Mouse (Mus musculus): ENCODE measurements around the gene Uba52.

Uba52 gene

GRCm38 (mm10) chr8:70504291-70504716, 6.3 kb downstream of the Uba52 start:
- DNase-seq (ENCODE audit: low read depth, low spot score): peak; percentile 16

GRCm38 (mm10) chr8:70503062-70503750, 7.4 kb downstream of the Uba52 start:
- peak; percentile 74 for DNase-seq (ENCODE audit: low read depth, low spot score)

- no peak for DNase-seq (ENCODE audit: low read depth, low spot score)
Observed at GRCm38 (mm10) chr8:70502540-70502939, 8.1 kb downstream of the Uba52 start.

GRCm38 (mm10) chr8:70501820-70502529, 8.6 kb downstream of the Uba52 start:
- DNase-seq (ENCODE audit: low read depth, low spot score): no peak

- peak; percentile 72 for DNase-seq (ENCODE audit: low read depth, low spot score)
Observed at GRCm38 (mm10) chr8:70500386-70501301, 10.0 kb downstream of the Uba52 start.

GRCm38 (mm10) chr8:70495771-70496062, 14.9 kb downstream of the Uba52 start:
- no peak for DNase-seq (ENCODE audit: low read depth, low spot score)

- DNase-seq (ENCODE audit: low read depth, low spot score): no peak
Observed at GRCm38 (mm10) chr8:70495001-70495770, 15.4 kb downstream of the Uba52 start.

- DNase-seq (ENCODE audit: low read depth, low spot score): no peak
Observed at GRCm38 (mm10) chr8:70494416-70494945, 16.1 kb downstream of the Uba52 start.

- DNase-seq (ENCODE audit: low read depth, low spot score): peak; percentile 20
Observed at GRCm38 (mm10) chr8:70493692-70494415, 16.7 kb downstream of the Uba52 start.

- DNase-seq (ENCODE audit: low read depth, low spot score): no peak
Observed at GRCm38 (mm10) chr8:70492664-70493640, 17.6 kb downstream of the Uba52 start, which contains the start of gene Crlf1. Gene Crlf1 (plus strand): TSS chr8:70493158.

GRCm38 (mm10) chr8:70490880-70491495, 19.6 kb downstream of the Uba52 start:
- DNase-seq (ENCODE audit: low read depth, low spot score): no peak

- no peak for DNase-seq (ENCODE audit: low read depth, low spot score)
Observed at GRCm38 (mm10) chr8:70490061-70490879, 20.3 kb downstream of the Uba52 start.

- DNase-seq (ENCODE audit: low read depth, low spot score): no peak
Observed at GRCm38 (mm10) chr8:70489576-70489975, 21.0 kb downstream of the Uba52 start.

GRCm38 (mm10) chr8:70488931-70489470, 21.6 kb downstream of the Uba52 start:
- no peak for DNase-seq (ENCODE audit: low read depth, low spot score)

- peak; percentile 32 for DNase-seq (ENCODE audit: low read depth, low spot score)
Observed at GRCm38 (mm10) chr8:70487993-70488796, 22.4 kb downstream of the Uba52 start.

- no peak for DNase-seq (ENCODE audit: low read depth, low spot score)
Observed at GRCm38 (mm10) chr8:70486941-70487520, 23.6 kb downstream of the Uba52 start, which contains the start of gene Tmem59l. Gene Tmem59l (minus strand): TSS chr8:70487358.
